Comparison of ENCODE assay signal across 13 mouse cellular contexts in the genomic region with DNA sequence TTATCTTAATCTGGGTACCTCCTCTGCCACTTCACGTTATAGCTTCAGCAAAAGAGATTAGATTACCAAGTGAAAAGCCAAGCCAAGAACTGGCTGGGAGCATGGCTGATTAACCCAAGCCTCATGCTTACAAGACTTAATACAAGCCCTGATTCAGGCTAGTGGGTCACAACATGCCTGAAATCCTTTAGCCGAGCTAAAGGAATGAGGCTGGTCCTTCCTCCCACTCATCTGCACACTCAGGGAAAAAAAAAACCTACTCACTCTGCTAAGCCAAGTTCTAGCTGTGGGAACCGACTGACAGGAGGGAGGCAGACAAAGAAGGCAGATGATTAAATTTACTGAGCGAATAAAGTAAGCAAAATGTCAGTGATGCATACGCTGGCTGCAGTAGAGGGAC.
DNase-seq lines count a peak whose midpoint lies in the region; ATAC-seq and TF ChIP-seq lines count a peak whose summit lies in the region.
"Had no signal": no experiment of that assay in that cellular context is flagged by ENCODE, and none has a peak within 500 bp of the region (broad histone marks: within the 10 kb centered on the region; RNA-seq: fewer than 3 reads in every experiment).

No protein-coding gene starts in this region.

- 0 out of 2 replicates have a peak overlapping the region, but pooled peaks have one; percentile 10 for H3K9ac ChIP-seq in hindbrain, embryonic 15.5 days
- H3K9ac ChIP-seq in hindbrain, embryonic 16.5 days (ENCODE audit: low read depth, low read length), result no peak overlapping the region
- no peak overlapping the region for H3K9ac ChIP-seq in lung, postnatal 0 days (replicated peaks; ENCODE audit: low read depth)
- H3K9ac ChIP-seq: limb, embryonic 15.5 days; neural tube, embryonic 12.5 days had no signal

- ATAC-seq in hindbrain, embryonic 15.5 days (ENCODE audit: low FRiP score, low read depth), result no peak
- no peak for ATAC-seq in hindbrain, embryonic 16.5 days
- no peak for ATAC-seq in lung, postnatal 0 days

- TF ChIP-seq CTCF in lung, postnatal 0 days (IDR thresholded peaks at IDR 0.05), result no peak
- TF ChIP-seq CTCF in embryonic fibroblast, embryonic 13.5 days (IDR thresholded peaks at IDR 0.05; ENCODE audit: borderline replicate concordance, insufficient read depth, low read length), result no peak

- no peaks in the 10 kb centered on the region for H3K27me3 ChIP-seq in hindbrain, embryonic 15.5 days
- H3K27me3 ChIP-seq in hindbrain, embryonic 16.5 days (replicated peaks; ENCODE audit: control insufficient read depth, insufficient read depth, low read length), result no peaks in the 10 kb centered on the region
- H3K27me3 ChIP-seq in lung, postnatal 0 days (replicated peaks; ENCODE audit: insufficient read depth, low read length), result no peaks in the 10 kb centered on the region
- H3K27me3 ChIP-seq: limb, embryonic 15.5 days; neural tube, embryonic 12.5 days had no signal

- TF ChIP-seq POLR2A in embryonic fibroblast, embryonic 13.5 days (IDR thresholded peaks at IDR 0.05; ENCODE audit: low read depth, low read length), result no peak

- H3K4me3 ChIP-seq in hindbrain, embryonic 15.5 days, result no peak overlapping the region
- H3K4me3 ChIP-seq in hindbrain, embryonic 16.5 days (ENCODE audit: low read length), result no peak overlapping the region
- no peak overlapping the region for H3K4me3 ChIP-seq in lung, postnatal 0 days (ENCODE audit: low read depth, low read length)
- H3K4me3 ChIP-seq in embryonic fibroblast, embryonic 13.5 days (ENCODE audit: insufficient read depth, low read length), result no peak overlapping the region
- H3K4me3 ChIP-seq: limb, embryonic 15.5 days; neural tube, embryonic 12.5 days had no signal

- no peak for TF ChIP-seq EP300 in lung, postnatal 0 days (IDR thresholded peaks at IDR 0.05)

- peak overlapping the region; percentile 52 for H3K27ac ChIP-seq in hindbrain, embryonic 15.5 days (replicated peaks)
- H3K27ac ChIP-seq in hindbrain, embryonic 16.5 days (ENCODE audit: low read depth, low read length), result no peak overlapping the region
- H3K27ac ChIP-seq in lung, postnatal 0 days (ENCODE audit: low read length), result peak overlapping the region; percentile 6; the same call in 1 of the 2 replicates
- H3K27ac ChIP-seq in embryonic fibroblast, embryonic 13.5 days (ENCODE audit: insufficient read depth, low read length), result peak overlapping the region; percentile 74
- H3K27ac ChIP-seq: limb, embryonic 15.5 days; neural tube, embryonic 12.5 days had no signal

- H3K4me2 ChIP-seq in hindbrain, embryonic 15.5 days, result no peak overlapping the region
- H3K4me2 ChIP-seq in hindbrain, embryonic 16.5 days (ENCODE audit: low read length), result no peak overlapping the region
- no peak overlapping the region for H3K4me2 ChIP-seq in lung, postnatal 0 days (replicated peaks; ENCODE audit: low read depth, low read length)
- H3K4me2 ChIP-seq: limb, embryonic 15.5 days; neural tube, embryonic 12.5 days had no signal

- no peaks in the 10 kb centered on the region for H3K9me3 ChIP-seq in hindbrain, embryonic 15.5 days
- H3K9me3 ChIP-seq in hindbrain, embryonic 16.5 days (ENCODE audit: control insufficient read depth, low read length), result no peaks in the 10 kb centered on the region
- no peaks in the 10 kb centered on the region for H3K9me3 ChIP-seq in lung, postnatal 0 days (ENCODE audit: low read length)
- H3K9me3 ChIP-seq: G1E; limb, embryonic 15.5 days; neural tube, embryonic 12.5 days had no signal

- H3K36me3 ChIP-seq in hindbrain, embryonic 15.5 days, result no peaks in the 10 kb centered on the region
- no peaks in the 10 kb centered on the region for H3K36me3 ChIP-seq in hindbrain, embryonic 16.5 days (ENCODE audit: control insufficient read depth, insufficient read depth, low read length)
- no peaks in the 10 kb centered on the region for H3K36me3 ChIP-seq in lung, postnatal 0 days (ENCODE audit: insufficient read depth, low read length)

- peaks cover 33% of the 10 kb centered on the region for H3K4me1 ChIP-seq in hindbrain, embryonic 15.5 days (replicated peaks)
- H3K4me1 ChIP-seq in hindbrain, embryonic 16.5 days (ENCODE audit: control insufficient read depth, insufficient read depth, low read depth, low read length), result peaks cover 24% of the 10 kb centered on the region
- H3K4me1 ChIP-seq in lung, postnatal 0 days (ENCODE audit: insufficient read depth, low read depth, low read length), result peaks cover 36% of the 10 kb centered on the region
- peaks cover 21% of the 10 kb centered on the region for H3K4me1 ChIP-seq in embryonic fibroblast, embryonic 13.5 days (ENCODE audit: control insufficient read depth, insufficient read depth, low read length)

- 35% methylated on average over 5 of the region's 5 CpGs for WGBS in hindbrain, embryonic 15.5 days
- WGBS in hindbrain, embryonic 16.5 days, result 26% methylated on average over 5 of the region's 5 CpGs
- 21% methylated on average over 5 of the region's 5 CpGs for WGBS in lung, postnatal 0 days

- DNase-seq in lung, postnatal 0 days (ENCODE audit: low spot score), result peak; percentile 35
- DNase-seq in lung, postnatal 4 days, result no peak
- peak; percentile 29 for DNase-seq in retina, postnatal 7 days (ENCODE audit: low read depth, low spot score)
- DNase-seq in testis, postnatal 10 days (ENCODE audit: low spot score), result no peak
- DNase-seq in left cerebral cortex, adult 9 months (ENCODE audit: low spot score in 2 of 2), result no peak
- DNase-seq: cerebellum, postnatal 25 days; kidney, postnatal 25 days had no signal

Comparison
In these comparisons a context has a peak if more than half of its experiments do, and no peak if none do; other contexts are left out.
1. DNase-seq: peak in lung, postnatal 0 days (single experiment) and retina, postnatal 7 days (single experiment); none in lung, postnatal 4 days (0 of 2), testis, postnatal 10 days (single experiment) and left cerebral cortex, adult 9 months (0 of 2).